Mouse (Mus musculus) ES-Bruce4 (cell line): ENCODE results near the gene Rnf181. TPM values are rescaled to one million over a fixed set of nuclear protein-coding genes. Genes with fewer than 3 reads are reported as not detected.
A peak's percentile ranks its signal among the peaks of the same experiment; 100 is the strongest.

Experiments
- H3K27ac ChIP-seq: 2 replicates; pipeline ENCODE4 v1.5.1; 2012; ENCODE audit warnings: low read length, inconsistent platforms; ENCODE audit not compliant: insufficient read depth
- H3K27me3 ChIP-seq: 2 replicates; pipeline ENCODE4 v1.6.1; 2012; ENCODE audit warnings: mild to moderate bottlenecking, low read length, inconsistent platforms; ENCODE audit not compliant: control insufficient read depth, poor library complexity, insufficient read depth, severe bottlenecking
- H3K36me3 ChIP-seq: 2 replicates; pipeline ENCODE4 v1.6.1; 2012; ENCODE audit warnings: inconsistent platforms, mild to moderate bottlenecking, low read length, moderate library complexity; ENCODE audit not compliant: control insufficient read depth, poor library complexity, insufficient read depth, severe bottlenecking
- H3K4me1 ChIP-seq: one replicate; pipeline ENCODE4 v1.8.1; 2011; ENCODE audit warnings: low read length; ENCODE audit not compliant: control insufficient read depth, insufficient read depth
- H3K4me3 ChIP-seq: 2 replicates; pipeline ENCODE4 v1.5.1; 2011; ENCODE audit warnings: low read depth, mild to moderate bottlenecking, low read length
- H3K9ac ChIP-seq: 2 replicates; pipeline ENCODE4 v1.6.1; 2012; ENCODE audit warnings: low read depth, mild to moderate bottlenecking, inconsistent platforms; ENCODE audit not compliant: poor library complexity, severe bottlenecking
- H3K9me3 ChIP-seq: replicated peaks from 2 replicates; pipeline ENCODE4 v1.6.1; 2012; ENCODE audit warnings: mild to moderate bottlenecking, low read length, inconsistent platforms; ENCODE audit not compliant: control insufficient read depth, poor library complexity, insufficient read depth, severe bottlenecking
- CTCF ChIP-seq: IDR thresholded peaks from one replicate; pipeline ENCODE4 v1.8.1; 2011; ENCODE audit warnings: low read depth, low read length
- EP300 ChIP-seq: IDR thresholded peaks from 2 replicates; pipeline ENCODE4 v1.6.1; 2011; ENCODE audit warnings: low read depth, low read length; ENCODE audit not compliant: insufficient read depth
- POLR2A ChIP-seq: IDR thresholded peaks from one replicate; pipeline ENCODE4 v1.8.1; 2011; ENCODE audit warnings: low read length; ENCODE audit not compliant: insufficient read depth
- polyA plus RNA-seq: library from polyadenylated mRNA; stranded (reverse); fragments of >200 nt; gene quantifications from 2 replicates; pipeline ENCODE4 v1.2.4, GENCODE M21; 2011; ENCODE audit warnings: low read depth; ENCODE audit not compliant: missing spikeins, insufficient read depth, insufficient read length

Rnf181 gene
- polyA plus RNA-seq, 1 experiment = 79.6 TPM

DNA sequence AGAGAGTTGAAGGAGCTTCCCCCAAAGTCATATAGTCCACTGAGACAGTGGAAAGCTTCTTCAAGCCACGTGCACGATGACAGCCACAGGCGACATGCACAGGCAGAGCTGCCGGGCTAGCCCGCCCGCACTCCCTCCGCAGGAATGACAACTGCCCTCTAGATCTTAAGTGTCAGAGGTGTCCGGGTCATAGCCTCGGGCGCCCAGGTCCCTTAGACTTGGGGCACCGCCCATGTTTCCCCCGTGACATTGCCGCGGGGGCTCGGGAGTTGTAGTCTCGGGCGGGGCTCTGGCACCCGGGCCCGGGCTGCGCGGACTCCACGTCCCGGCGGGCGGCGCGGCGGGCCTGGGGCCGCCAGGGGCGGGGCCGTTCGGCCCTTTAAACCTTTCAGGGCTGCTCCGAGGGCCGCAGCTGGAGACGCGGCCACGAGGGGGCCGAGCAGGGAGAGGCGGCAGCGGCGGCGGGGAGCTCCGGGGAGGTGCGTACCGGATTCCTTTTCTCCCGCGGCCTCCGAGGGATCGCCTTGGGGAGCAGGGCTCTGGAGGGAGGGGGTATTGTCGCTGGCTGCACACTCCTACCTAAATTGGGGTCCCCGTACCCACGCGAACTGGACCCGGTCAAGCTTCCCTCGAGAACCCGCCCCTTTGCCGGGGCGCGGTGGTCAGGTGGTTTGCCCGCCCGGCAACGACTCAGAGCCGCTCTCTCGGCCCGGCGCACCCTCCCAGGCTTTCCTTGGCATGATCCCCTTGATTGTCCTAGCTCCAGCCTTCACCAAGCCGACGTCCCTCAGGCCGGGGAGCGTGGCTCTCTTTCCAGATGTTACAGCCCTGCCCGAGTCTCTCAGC is 11.5 kb downstream of the Rnf181 start, which contains the start of gene Tmem150a:
TSS of gene Tmem150a (plus strand) at position 382 of the 846 bp plus-strand sequence.
- TF ChIP-seq POLR2A (no peak), CTCF (no peak), EP300 (no peak)
- H3K27ac ChIP-seq = no peak within 1 kb of the TSS
- H3K4me1 ChIP-seq = no peaks in the 10 kb centered on the region
- H3K36me3 ChIP-seq = peaks cover 11% of the 10 kb centered on the region
- H3K9me3 ChIP-seq = no peaks in the 10 kb centered on the region
- H3K4me3 ChIP-seq = peak within 1 kb of the TSS; percentile 75
- no peaks in the 10 kb centered on the region for H3K27me3 ChIP-seq
- peak within 1 kb of the TSS; percentile 76 for H3K9ac ChIP-seq

DNA sequence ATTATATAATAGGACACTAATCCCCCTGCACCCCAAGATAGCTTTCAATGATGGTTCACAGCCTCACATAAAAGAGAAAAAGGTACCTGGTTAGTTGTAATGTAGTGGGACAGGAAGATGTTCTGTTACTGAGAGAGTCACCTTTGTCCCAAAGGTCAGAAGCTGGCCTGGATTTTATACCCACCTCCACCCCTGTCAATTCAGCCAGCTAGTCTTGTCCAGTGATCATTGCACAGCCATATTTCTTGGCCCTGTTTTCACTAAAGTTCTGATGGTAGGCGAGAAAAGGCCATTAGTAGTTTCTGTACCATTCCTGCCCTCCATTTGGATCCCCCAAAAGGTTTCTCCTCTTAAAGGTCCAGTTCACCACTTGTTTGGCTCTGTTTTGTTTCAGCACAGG is 12.7 kb downstream of the Rnf181 start:
- no peaks in the 10 kb centered on the region for H3K27me3 ChIP-seq
- H3K4me1 ChIP-seq = no peaks in the 10 kb centered on the region
- no peaks in the 10 kb centered on the region for H3K9me3 ChIP-seq
- H3K36me3 ChIP-seq = peaks cover 9% of the 10 kb centered on the region
- no peak overlapping the region for H3K4me3 ChIP-seq
- H3K27ac ChIP-seq = no peak overlapping the region
- TF ChIP-seq EP300 (no peak), POLR2A (no peak), CTCF (no peak)
- H3K9ac ChIP-seq = no peak overlapping the region; the same call in 1 of the 2 replicates

DNA sequence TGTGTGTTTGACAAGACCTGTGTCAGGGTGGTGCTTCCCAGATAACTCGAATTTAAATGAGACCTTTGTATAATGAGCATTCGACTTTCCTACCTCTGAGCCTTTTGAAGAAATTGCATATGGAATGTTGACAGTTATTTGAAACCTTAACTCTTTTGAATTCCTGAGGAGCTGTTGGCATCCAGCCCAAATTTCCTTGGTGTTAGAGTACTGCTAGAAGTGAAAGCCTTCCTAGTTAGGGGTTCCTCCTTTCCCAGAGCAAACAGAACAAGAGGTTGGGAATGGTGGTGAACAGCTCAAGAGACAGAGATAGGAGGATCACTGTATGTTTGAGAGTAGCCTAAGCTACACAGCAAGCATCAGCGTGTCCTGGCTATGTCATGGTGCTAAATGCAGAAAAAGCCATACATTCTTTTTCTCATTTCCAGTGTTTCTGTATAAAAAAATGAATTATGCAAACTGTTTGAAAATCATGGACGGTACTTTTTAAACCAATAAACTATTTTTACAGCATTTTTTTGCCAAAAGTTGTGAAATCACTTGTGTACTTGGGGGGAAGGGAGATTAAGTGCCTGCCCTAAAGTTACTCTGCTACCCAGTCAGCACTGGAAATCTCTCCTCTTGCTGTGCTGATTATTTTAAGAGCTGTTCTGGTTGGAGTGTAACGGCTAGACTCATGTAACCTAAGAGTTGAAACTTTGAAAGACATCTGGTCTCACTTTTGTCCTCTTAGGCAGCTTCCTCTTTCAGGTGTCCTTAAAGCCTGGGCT is 13.9 kb downstream of the Rnf181 start:
- Histone ChIP-seq H3K4me3 (no peak overlapping the region), H3K27me3 (no peaks in the 10 kb centered on the region), H3K9ac (no peak overlapping the region), H3K4me1 (no peaks in the 10 kb centered on the region), H3K27ac (no peak overlapping the region), H3K36me3 (peaks cover 12% of the 10 kb centered on the region), H3K9me3 (no peaks in the 10 kb centered on the region)
- TF ChIP-seq EP300 (no peak), CTCF (no peak), POLR2A (no peak)

DNA sequence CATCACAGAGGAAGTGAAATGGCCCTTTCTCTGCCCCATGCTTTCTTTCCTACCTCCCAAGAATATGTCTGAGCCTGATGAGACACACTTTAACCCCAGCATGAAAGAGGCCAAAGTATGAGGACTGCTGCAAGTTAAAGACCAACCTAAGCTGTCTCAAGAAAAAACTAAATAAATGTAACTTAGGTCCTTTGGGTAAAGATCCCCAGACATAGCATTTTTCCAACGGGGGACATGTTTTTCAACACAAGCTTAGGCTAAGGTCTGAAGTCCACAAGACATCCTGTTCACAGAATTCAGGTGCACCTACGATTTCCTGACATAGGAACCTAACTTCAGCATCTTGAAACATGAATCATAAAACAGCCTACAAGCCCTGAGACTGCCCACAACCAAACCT is 16.5 kb downstream of the Rnf181 start:
- Histone ChIP-seq H3K36me3 (peaks cover 12% of the 10 kb centered on the region), H3K4me1 (no peaks in the 10 kb centered on the region), H3K4me3 (no peak overlapping the region), H3K27me3 (no peaks in the 10 kb centered on the region), H3K27ac (no peak overlapping the region), H3K9me3 (no peaks in the 10 kb centered on the region), H3K9ac (no peak overlapping the region)
- TF ChIP-seq EP300 = no peak
- TF ChIP-seq POLR2A = no peak
- TF ChIP-seq CTCF = no peak

DNA sequence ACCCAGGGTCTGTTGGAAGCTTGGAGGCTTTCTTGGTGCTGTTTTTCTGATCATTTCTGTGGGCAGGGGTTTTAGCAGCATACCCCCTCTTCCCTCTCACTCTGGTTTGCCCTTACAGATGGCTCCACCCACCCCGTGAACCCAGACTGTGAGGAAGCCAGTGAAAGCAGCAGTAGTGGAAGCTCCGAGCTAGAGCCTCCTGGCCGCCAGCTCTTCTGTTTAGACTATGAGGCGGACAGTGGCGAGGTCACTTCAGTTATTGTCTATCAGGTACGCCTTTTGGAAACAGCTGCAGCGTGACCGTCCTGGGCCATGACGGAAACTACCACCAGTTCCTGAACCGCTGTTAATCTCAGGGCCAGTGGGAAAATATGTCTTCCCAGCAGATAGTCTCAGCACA is 18.3 kb downstream of the Rnf181 start:
- Histone ChIP-seq H3K27ac (no peak overlapping the region), H3K27me3 (no peaks in the 10 kb centered on the region), H3K4me1 (no peaks in the 10 kb centered on the region), H3K4me3 (no peak overlapping the region), H3K36me3 (peaks cover 12% of the 10 kb centered on the region), H3K9me3 (no peaks in the 10 kb centered on the region), H3K9ac (no peak overlapping the region)
- TF ChIP-seq POLR2A = no peak
- TF ChIP-seq CTCF = no peak
- no peak for TF ChIP-seq EP300
